Mouse (Mus musculus) adrenal gland, postnatal 0 days (tissue): ENCODE results near the gene Ass1. TPM values are rescaled to one million over a fixed set of nuclear protein-coding genes. Genes with fewer than 3 reads are reported as not detected.

Experiments
- polyA plus RNA-seq: library from polyadenylated mRNA; unstranded; fragments of >200 nt; fragmentation: Nextera tagmentation; extraction: Ambion mirVana; gene quantifications from 2 replicates; pipeline ENCODE4 v1.2.1, GENCODE M21; 2015

Gene Ass1
- polyA plus RNA-seq: 26.3 and 47.0 TPM in 2 replicates

DNA sequence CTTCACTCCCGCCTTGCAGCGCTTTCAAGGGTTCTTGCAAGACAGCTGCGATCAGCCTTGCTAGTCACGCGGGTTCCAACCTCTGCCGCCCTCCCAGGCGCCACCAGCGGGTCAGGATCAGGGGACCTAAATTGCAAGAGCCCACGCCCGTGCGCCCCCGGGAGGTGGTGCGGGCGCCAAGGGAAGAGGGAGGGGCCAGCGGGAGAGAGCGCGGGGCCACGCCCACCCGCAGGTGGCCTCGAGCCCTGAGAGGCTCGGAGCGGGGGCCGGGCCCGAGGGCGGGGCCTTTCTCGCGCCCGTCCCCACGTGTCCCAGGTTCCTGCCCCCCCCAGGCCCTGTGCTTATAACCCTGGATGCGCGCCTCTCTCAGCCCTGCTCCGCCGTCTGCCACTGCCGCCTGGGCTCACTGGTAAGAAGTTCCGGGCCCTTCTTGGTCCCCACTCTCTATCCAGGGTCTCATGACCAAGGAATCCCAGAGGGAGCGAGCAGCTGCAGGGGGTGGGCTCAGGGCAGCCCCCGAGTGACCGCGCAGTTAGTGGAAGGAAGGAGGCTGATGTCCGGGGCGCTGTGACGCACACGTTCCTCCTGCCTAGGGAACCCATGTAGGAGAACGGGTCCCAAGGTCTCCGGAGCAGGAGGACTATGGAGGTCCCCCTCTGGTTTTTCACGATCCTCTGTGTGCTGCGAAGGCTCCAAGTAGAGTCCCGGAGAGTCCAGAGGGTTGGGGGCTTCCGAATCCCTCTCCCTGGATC is at the start of gene Ass1:
Ass1 (plus strand) TSS at position 277 of the 752 bp plus-strand sequence.

Other genes with a start within 250 kb of the Ass1 start
- gene Ncs1, start 224.4 kb upstream of the Ass1 start, polyA plus RNA-seq: 12.2 and 21.1 TPM in 2 replicates
- 0.44 and 0.73 TPM in 2 replicates for gene Hmcn2, start 155.8 kb upstream of the Ass1 start, polyA plus RNA-seq
- gene Fubp3, start 102.4 kb downstream of the Ass1 start, polyA plus RNA-seq: 42.0 and 71.5 TPM in 2 replicates
- not detected in 2 replicates for gene Prdm12, start 169.8 kb downstream of the Ass1 start, polyA plus RNA-seq
- gene Exosc2, start 200.5 kb downstream of the Ass1 start, polyA plus RNA-seq: 25.3 and 31.0 TPM in 2 replicates
- 15.5 and 17.7 TPM in 2 replicates for gene Abl1, start 218.2 kb downstream of the Ass1 start, polyA plus RNA-seq